19 mouse cellular contexts compared by ENCODE assay signal in genomic region chr14:116810661-116811345, GRCm38 (mm10).
DNase-seq lines count a peak whose midpoint lies in the region; ATAC-seq and TF ChIP-seq lines count a peak whose summit lies in the region.
"Had no signal": no experiment of that assay in that cellular context is flagged by ENCODE, and none has a peak within 500 bp of the region (broad histone marks: within the 10 kb centered on the region; RNA-seq: fewer than 3 reads in every experiment).

No protein-coding gene starts in this region.

- H3K27me3 ChIP-seq in hindbrain, postnatal 0 days (ENCODE audit: insufficient read depth, low read length), result no peaks in the 10 kb centered on the region
- no peaks in the 10 kb centered on the region for H3K27me3 ChIP-seq in hindbrain, embryonic 10.5 days (ENCODE audit: insufficient read depth, poor library complexity, severe bottlenecking)
- H3K27me3 ChIP-seq: heart, embryonic 15.5 days; limb, embryonic 13.5 days; liver, embryonic 12.5 days; midbrain, embryonic 13.5 days had no signal

- no peak overlapping the region for H3K27ac ChIP-seq in hindbrain, postnatal 0 days
- no peak overlapping the region for H3K27ac ChIP-seq in hindbrain, embryonic 10.5 days
- H3K27ac ChIP-seq: heart, embryonic 15.5 days; limb, embryonic 13.5 days; liver, embryonic 12.5 days; midbrain, embryonic 13.5 days had no signal

- TF ChIP-seq CTCF in hindbrain, postnatal 0 days (IDR thresholded peaks at IDR 0.05; ENCODE audit: low read depth), result no peak

- H3K4me3 ChIP-seq in hindbrain, postnatal 0 days (ENCODE audit: low read length), result no peak overlapping the region
- no peak overlapping the region for H3K4me3 ChIP-seq in hindbrain, embryonic 10.5 days
- H3K4me3 ChIP-seq: heart, embryonic 15.5 days; limb, embryonic 13.5 days; liver, embryonic 12.5 days; midbrain, embryonic 13.5 days had no signal

- H3K9ac ChIP-seq in hindbrain, postnatal 0 days (replicated peaks; ENCODE audit: low read length), result no peak overlapping the region
- H3K9ac ChIP-seq: heart, embryonic 15.5 days; limb, embryonic 13.5 days; liver, embryonic 12.5 days; midbrain, embryonic 13.5 days had no signal

- no peaks in the 10 kb centered on the region for H3K4me1 ChIP-seq in hindbrain, postnatal 0 days (ENCODE audit: insufficient read depth, low read length)
- H3K4me1 ChIP-seq in hindbrain, embryonic 10.5 days (replicated peaks), result no peaks in the 10 kb centered on the region
- H3K4me1 ChIP-seq: heart, embryonic 15.5 days; limb, embryonic 13.5 days; liver, embryonic 12.5 days; midbrain, embryonic 13.5 days had no signal

- peak; percentile 4 to 17 for DNase-seq in cerebellum, postnatal 25 days
- no peak for DNase-seq in cerebellum, adult 9-10 months
- peak; percentile 55 for DNase-seq in hindbrain, postnatal 0 days (ENCODE audit: low spot score)
- no peak for DNase-seq in hindbrain, embryonic 10.5 days (ENCODE audit: low spot score)
- peak; percentile 5 to 13 for DNase-seq in layer of hippocampus, postnatal 10 days (ENCODE audit: low spot score in 2 of 2)
- no peak for DNase-seq in layer of hippocampus, adult 8-10 months (ENCODE audit: low spot score in 2 of 2)
- peak; percentile 91 for DNase-seq in Muller cell, postnatal 12 days (ENCODE audit: inconsistent ontology term)
- DNase-seq in urinary bladder, postnatal 10 days (ENCODE audit: low spot score), result no peak
- DNase-seq: adrenal gland, postnatal 25 days; heart, postnatal 36 days; kidney, adult 11 months; lung, adult 18-20 months; thymus, adult 18-20 months; thymus, postnatal 36 days had no signal

- no peak overlapping the region for H3K4me2 ChIP-seq in hindbrain, postnatal 0 days (ENCODE audit: low read depth, low read length)
- H3K4me2 ChIP-seq: heart, embryonic 15.5 days; limb, embryonic 13.5 days; liver, embryonic 12.5 days; midbrain, embryonic 13.5 days had no signal

- ATAC-seq in hindbrain, postnatal 0 days, result peak; percentile 66; the same call in 1 of the 2 replicates
- ATAC-seq: CD4-positive, CD25-positive, alpha-beta regulatory T cell, adult 4 months; liver, embryonic 12.5 days; midbrain, embryonic 13.5 days had no signal

- no peaks in the 10 kb centered on the region for H3K9me3 ChIP-seq in hindbrain, postnatal 0 days (ENCODE audit: low read length)
- no peaks in the 10 kb centered on the region for H3K9me3 ChIP-seq in hindbrain, embryonic 10.5 days
- H3K9me3 ChIP-seq: heart, embryonic 15.5 days; limb, embryonic 13.5 days; liver, embryonic 12.5 days; midbrain, embryonic 13.5 days had no signal

- 38% methylated on average over 2 of the region's 2 CpGs for WGBS in hindbrain, postnatal 0 days
- WGBS in hindbrain, embryonic 10.5 days, result 87% methylated on average over 2 of the region's 2 CpGs

- H3K36me3 ChIP-seq in hindbrain, postnatal 0 days (ENCODE audit: insufficient read depth, low read length), result no peaks in the 10 kb centered on the region
- no peaks in the 10 kb centered on the region for H3K36me3 ChIP-seq in hindbrain, embryonic 10.5 days
- H3K36me3 ChIP-seq: heart, embryonic 15.5 days; limb, embryonic 13.5 days; liver, embryonic 12.5 days; midbrain, embryonic 13.5 days had no signal

Comparison
In these comparisons a context has a peak if more than half of its experiments do, and no peak if none do; other contexts are left out.
1. DNase-seq: peak in cerebellum, postnatal 25 days (2 of 2), hindbrain, postnatal 0 days (single experiment), layer of hippocampus, postnatal 10 days (2 of 2) and Muller cell, postnatal 12 days (single experiment); none in cerebellum, adult 9-10 months (single experiment), hindbrain, embryonic 10.5 days (single experiment), layer of hippocampus, adult 8-10 months (0 of 2) and urinary bladder, postnatal 10 days (single experiment).